Mouse (Mus musculus): ENCODE data around the gene Shkbp1. TPM values are rescaled to one million over a fixed set of nuclear protein-coding genes. Genes with fewer than 3 reads are reported as not detected.

The Shkbp1 gene
- 10 to 100 TPM; 18.3 to 19.4 TPM for total RNA-seq (2021)
- long read RNA-seq, experiment 1, transcript Shkbp1-201 (18 exons, 2,358 nt): major isoform, 30 of 42 reads
- long read RNA-seq, experiment 1, partial matches to known transcripts: 5 of 42 reads
- long read RNA-seq, experiment 1, other reads (novel, unspliced or antisense): 7 of 42 reads
- long read RNA-seq, experiment 2, transcript Shkbp1-201 (18 exons, 2,358 nt): major isoform, 52 of 64 reads
- long read RNA-seq, experiment 2, partial matches to known transcripts: 8 of 64 reads
- long read RNA-seq, experiment 2, other reads (novel, unspliced or antisense): 4 of 64 reads

DNA sequence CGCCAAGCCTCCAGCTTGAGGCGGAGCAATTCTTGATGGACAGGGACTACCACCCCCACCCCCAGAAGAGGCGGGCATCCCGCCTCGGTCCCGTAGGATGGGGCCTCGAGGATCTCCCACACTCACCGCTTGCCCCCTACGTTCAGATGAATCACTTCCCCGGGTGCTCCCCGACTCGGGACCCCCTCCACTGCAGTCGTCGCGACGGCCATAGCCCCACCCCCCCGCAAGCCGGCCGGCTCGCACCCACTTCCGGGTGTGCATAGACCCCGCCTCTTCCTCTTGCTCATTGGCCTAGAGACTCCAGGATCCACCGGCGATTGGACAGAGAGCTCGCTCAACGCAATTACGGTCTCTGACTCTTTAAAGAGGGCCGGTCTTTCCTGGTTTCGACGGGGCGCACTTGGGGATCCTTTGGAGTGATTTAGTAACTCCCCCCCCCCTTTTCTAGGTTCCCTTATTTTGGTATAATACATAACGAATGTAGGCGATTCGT lies at the start of gene Shkbp1:
Gene Shkbp1 (minus strand): TSS at position 275 of the 496 bp plus-strand sequence.
- DNase-seq (ENCODE audit: low spot score in 2 of 2): peak; percentile 76 to 78

DNA sequence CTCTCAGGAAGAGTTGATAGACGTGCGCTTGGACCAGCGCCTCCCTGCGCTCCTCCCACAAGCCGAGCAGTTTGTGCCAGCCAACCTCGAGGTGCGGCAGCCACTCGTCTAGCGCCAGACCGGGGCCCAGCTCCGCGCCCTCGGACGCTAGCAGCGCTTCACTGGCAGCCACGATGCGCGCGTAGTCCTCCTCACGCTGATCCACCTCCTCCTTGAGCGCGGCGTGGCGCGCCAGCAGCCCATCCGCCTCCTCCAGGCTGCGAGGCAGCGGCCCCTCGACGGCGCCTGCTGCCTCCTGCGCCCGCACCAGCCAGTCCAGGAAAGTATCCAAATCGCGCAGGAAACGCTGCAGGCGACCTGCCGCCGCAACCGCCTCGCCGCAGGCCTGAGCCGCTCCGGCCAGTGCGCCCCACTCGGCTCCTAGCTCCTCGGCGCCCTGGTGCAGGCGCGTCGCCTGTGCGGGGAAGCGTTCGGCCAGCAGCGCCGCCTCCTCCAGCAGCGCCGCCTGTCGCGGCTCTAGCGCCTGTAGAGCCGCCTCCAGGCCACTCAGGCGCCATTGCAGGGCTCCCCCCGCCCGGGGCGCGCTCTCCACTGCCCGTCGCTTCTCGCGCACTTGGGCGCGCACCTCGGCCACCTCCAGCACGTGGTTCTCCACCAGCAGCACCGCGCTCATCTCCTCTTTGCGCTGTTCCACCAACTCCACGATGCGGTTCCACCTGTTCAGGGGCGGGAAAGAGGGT lies 48.6 kb upstream of the Shkbp1 start:
- no peak for DNase-seq (ENCODE audit: low spot score in 2 of 2)

DNA sequence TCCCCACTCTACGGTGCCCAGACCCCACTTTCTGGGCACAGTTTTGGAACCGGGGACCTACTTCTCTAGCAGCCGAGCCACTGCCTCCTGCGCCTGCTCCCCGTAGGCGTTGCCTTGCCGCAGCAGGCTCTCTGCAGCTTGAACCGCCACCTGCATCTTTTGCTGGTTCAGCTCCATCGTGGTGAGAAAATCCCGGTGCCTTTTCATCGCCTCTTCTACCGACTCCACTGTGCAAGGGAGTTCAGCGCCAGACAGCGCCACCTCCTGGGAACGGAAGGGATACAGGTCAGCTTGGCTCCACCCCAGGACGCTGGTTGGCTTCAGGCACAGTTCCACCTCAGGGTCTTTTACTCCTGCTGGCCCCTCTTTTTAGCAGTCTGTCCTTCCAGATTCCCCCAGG lies 46.9 kb upstream of the Shkbp1 start:
- peak; percentile 64 to 68 for DNase-seq (ENCODE audit: low spot score in 2 of 2)

DNA sequence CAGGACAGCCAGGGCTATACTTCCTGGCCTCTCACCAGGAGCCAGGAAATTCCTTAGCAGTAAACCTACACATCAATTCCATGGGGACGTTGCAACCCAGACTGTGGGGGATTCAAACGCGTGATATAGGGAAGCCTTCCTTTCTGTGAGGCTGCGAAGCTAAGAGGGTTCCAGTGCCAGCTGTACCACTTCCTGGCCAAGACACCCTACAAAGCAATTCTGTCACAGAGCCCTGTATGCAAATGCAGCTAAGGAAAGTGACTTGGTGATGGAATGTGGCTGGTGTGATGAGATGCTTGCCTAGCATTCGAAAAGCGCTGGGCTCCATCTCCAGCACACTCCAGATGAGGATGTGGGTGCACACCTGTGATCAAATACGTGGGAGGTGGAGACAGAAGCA lies 44.7 kb upstream of the Shkbp1 start:
- no peak for DNase-seq (ENCODE audit: low spot score in 2 of 2)

DNA sequence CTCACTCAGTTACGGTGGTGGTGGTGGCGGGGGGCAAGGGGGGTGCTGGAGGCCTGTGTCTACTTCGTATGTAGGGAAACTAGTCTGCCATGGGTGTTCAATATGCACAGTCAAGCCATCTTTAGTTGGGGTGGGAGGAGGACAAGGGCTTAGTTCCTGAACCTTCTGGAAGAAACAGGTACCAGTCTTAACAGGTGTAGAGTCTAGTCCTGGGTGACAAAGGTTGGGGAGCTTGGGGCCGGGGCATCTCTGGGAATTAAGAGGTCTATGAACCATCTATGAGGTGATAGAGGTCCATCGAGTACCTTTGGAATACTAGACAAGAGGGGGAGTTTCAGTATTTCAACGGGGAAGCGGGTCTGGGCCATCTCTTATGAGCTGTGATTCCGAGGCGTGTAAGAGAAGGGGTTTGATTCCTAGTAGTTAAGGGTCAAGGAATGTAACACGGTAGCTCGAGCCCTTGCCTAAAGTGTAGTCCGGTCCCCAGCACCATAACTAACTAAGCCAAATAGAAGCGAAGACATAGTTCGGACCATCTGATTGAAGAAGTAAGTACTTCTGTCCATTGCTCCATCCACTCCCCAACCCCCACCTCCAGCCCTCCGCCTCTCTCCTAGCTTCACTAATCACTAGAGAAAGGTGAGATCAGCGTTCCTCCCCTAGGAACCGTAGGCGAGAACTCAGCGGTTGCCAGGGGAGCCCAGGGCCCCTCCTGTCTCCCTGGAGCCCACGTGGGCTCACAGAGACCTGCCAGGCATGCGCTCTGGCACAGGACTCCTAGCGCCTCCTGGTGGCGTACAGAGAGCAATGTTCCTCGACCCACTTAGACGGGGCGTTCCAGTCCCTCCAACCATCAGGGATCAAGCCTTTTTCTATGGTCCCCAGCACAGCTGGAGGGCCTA lies 41.5 kb upstream of the Shkbp1 start:
- peak in 1 of 2 experiments; percentile 30 for DNase-seq (ENCODE audit: low spot score in 2 of 2)

DNA sequence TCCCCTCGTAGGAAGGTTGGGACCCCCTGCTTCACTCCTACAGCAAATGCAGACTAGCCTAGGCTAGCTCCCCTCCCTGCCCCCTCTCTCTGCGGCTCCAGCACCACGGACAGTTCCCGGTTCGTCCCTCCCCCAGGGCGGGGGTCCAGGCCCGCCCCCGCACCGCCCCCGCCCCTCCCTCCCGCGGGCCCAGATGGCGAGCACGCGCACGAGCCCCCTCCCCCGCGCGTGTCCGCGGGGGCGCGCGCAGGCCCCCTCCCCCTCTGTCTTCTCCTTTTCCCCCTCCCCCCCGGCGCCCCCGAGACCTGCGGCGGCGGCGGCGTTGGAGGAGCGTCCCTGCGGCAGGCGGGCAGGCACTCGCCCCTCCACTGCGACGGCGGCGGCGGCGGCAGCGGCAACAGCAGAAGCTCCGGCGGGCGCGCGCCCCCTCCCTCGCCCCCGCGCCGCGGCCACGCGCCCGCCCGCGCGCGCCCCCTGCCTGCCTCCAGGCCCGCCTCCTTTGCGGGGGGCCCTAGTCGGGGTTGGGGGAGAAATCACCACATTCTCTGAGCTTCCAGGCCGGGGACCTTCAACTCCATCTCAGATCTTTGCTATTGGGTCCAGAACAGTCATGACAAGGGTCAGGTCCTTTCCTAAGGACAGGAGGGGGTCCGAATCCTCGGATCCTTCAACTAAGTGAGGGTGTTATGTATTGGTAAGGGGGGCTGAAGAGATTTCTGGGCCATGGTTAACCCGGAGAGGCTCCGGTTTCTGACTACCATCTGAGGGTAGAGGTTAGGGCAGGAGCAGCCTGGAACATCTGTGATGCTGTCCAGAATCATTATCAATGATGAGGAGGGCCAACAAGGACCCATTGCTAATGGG lies 40.6 kb upstream of the Shkbp1 start:
- DNase-seq (ENCODE audit: low spot score in 2 of 2): peak in 1 of 2 experiments; percentile 28

DNA sequence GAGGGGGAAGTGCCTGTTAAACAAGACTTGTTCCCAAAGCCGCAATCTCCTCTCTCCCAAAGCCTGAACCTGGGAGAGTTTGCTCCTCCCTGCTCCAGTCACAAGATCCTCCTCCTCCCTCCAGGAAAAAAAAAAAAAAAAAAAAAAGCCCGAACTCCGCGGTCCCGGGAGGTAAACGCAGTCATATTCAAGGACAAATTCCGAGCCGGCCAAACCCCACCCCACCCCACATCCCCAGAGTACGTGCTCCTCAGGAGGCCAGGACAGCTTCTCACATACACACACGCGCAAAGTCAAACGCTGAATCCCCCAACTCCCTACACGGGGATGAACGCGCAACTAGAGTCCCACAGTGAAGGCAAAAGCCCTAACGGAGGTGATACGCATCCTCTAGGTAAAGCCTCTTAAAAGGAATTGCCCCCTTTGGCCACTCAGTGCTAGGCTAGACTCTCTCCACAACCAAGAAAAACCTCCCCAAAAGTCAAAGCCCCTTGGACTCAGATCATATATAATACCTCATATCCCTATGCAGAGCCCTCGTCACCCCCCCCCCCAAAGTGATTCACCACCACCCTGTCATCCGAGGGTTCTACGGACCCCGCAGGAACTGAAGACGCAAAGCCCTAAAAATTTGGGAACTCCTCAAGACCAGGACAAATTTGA lies 39.8 kb upstream of the Shkbp1 start:
- DNase-seq (ENCODE audit: low spot score in 2 of 2): no peak

DNA sequence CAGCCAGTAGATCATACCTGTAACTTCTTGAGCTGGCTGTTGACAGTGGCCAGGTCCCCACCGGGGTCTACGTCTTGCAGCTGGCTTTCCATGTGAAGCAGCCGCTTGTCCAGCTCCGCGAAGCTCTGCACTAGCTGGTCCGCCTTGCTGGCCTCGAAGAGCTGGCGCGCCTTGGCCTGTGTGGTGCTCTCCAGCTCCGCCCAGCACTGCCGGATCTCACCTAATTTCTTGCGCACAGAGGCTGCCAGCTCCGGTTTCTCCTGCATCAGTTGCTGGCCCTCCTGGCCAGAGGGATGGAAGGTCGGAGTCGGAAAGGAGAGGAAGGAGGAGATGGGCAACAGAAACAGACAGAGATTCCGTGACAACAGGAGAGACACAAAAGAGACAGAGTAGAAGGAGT lies 35.6 kb upstream of the Shkbp1 start:
- no peak for DNase-seq (ENCODE audit: low spot score in 2 of 2)

DNA sequence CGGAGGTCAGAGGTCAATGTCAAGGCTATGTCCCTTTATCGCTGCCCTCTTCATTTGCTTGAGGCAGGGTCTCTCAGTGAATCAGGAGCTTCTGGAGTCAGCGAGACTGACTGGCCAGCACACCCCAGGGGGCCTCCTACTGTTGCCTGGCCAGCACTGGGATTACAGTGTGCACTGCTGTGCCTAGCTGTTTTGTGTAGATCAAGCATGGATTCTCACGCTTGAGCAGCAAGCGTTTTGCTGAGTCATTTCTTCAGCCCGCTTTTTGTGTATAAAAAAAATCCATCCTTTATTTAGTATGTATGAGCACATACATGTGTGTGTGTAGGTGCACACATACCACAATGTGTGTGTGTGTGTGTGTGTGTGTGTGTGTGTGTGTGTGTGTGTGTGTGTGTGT lies 33.4 kb upstream of the Shkbp1 start:
- no peak for DNase-seq (ENCODE audit: low spot score in 2 of 2)

DNA sequence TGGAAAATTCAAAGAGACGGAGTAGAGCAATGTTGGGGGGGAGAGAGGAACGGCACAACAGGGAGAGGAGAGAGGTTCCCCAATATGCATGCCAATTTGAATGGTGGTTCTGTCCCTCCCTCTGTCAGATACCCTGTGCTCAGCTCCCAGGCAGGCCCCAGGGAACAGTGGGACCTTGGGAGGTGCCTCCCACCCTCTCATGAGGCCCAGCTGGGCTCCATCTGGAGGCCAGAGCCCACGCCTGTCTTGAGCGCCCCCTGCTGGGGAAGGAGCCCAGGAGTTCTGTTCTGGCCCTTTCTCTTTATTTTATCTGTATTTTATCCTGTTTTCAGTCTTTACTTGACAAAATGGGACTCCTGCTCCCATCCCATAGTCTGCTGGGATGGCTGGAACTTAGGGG lies 28.9 kb upstream of the Shkbp1 start:
- DNase-seq (ENCODE audit: low spot score in 2 of 2): peak; percentile 66 to 75

DNA sequence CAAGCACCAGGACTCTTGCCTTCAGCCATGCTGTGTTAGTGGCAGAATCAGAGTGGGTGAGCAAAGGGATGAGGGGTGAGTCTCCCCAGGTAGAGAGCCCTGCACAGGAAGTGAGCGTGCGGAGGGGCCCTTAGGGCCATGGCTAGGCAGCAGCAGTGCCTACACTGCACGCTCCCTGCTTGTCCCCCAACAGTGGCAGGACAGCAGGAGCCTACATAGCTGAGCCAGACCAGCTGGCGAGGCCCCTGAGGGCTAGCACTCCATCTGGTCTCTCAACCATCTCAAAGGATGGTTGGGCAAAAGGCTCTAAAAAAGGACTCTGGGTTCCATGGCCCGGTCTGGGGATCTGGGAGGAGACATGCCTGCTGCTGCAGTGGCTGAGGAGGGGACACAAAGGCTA lies 28.3 kb upstream of the Shkbp1 start:
- no peak for DNase-seq (ENCODE audit: low spot score in 2 of 2)

DNA sequence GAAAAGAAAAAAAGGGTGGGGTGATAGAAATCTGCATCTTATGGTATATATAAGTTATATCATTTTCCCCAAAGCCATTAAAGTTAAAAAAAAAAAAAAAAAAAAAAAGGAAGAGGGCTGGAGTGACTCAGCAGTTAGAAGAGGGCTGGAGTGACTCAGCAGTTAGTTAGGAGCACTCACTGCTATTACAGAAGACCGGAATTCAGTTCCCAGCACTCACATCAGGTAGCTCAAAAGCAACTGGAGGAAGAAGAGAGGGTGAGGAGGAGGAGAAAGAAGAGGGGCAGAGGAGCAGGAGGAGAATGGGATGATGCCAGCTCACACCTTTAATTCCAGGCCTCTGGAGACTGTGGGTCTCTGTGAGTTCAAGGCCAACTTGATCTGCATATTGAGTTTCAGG lies 27.4 kb upstream of the Shkbp1 start:
- no peak for DNase-seq (ENCODE audit: low spot score in 2 of 2)

DNA sequence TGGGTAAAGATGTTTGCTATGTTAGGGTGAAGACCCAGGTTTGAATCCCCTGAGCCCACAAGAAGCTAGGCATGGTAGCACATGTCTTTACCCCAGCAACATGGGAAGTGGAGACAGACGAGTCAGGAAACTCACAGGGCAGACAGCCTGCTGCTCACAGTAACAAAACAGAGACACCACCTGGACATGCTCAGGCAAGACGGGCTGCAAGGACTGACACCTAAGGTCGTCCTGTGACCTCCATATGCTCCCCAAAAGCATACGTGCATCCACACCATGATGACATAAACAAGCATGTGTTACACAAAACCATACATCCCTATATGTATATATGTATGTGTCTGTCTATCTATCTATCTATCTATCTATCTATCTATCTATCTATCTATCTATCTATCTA lies 25.7 kb upstream of the Shkbp1 start:
- DNase-seq (ENCODE audit: low spot score in 2 of 2): no peak

DNA sequence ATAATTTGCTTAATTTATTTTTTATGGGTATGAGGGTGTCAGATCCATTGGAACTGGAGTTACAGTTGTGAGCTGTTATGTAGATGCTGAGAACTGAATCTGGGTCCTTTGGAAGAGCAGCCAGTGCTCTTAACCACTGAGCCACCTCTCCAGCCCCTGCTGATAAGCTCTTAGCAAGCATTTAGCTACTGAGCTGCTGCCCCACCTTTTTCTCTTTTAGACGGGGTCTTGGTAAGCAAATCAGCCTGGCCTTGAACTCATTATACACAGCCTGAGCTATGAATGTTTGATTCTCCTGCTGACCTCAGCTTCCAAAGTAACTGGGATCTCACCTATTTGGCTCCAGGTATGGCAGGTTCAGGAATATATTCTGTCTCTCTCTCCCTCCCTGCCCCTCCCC lies 25.2 kb upstream of the Shkbp1 start:
- no peak for DNase-seq (ENCODE audit: low spot score in 2 of 2)

DNA sequence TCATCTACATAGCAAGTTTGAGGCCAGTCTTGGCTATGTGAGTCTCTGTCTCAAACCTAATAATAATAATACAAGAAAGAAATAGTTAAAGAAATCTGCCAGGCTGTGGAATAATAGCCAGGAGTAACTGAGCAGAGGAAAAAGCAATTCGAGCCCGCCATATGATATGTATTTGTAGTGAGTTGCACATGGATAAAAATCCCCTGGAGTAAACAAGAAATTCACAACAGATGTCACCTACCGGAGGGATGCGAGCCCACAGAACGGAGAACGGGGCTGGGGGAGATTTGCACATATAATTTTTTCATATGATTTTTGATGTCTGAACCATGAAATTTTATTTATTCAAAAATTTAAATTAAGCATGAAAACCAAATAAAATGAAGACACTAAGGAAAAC lies 24.0 kb upstream of the Shkbp1 start:
- no peak for DNase-seq (ENCODE audit: low spot score in 2 of 2)

DNA sequence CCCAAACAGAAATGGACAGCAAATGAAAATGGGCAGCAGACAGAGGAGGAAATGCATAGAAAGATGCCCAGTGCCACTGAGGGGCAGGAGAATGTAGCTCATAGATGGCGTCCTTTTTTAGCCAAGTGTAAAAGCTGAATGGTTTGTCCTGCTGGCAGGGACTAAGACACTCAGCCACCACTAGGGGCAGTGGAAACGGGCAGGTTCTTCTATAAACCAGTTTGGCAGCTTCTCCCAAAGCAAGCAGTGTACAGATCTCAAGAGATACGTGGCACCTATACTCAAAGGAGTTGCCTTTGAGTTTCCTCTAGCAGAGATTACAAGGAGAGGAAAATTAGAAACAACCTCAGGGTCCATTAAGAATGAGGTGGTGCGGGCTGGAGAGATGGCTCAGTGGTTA lies 22.6 kb upstream of the Shkbp1 start:
- no peak for DNase-seq (ENCODE audit: low spot score in 2 of 2)

DNA sequence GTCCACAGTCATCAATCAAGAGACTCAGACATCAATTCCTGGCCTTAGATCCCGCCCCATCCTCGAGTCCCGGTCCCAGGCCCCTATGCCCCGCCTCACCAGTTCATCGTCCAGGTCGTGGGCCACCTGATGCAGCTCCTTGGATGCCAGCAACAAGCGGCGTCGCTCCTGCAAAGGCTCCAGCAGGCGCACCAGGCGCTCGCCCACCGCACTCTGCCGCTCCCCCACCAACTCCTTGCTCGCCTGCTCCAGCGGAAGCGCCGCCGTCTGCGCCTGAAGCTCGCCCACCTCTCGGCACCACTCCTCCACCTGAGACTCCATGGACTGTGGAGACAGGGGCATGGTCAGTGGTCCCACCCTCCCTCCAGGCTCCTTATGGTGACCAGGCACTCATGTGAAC lies 19.5 kb upstream of the Shkbp1 start:
- DNase-seq (ENCODE audit: low spot score in 2 of 2): no peak

DNA sequence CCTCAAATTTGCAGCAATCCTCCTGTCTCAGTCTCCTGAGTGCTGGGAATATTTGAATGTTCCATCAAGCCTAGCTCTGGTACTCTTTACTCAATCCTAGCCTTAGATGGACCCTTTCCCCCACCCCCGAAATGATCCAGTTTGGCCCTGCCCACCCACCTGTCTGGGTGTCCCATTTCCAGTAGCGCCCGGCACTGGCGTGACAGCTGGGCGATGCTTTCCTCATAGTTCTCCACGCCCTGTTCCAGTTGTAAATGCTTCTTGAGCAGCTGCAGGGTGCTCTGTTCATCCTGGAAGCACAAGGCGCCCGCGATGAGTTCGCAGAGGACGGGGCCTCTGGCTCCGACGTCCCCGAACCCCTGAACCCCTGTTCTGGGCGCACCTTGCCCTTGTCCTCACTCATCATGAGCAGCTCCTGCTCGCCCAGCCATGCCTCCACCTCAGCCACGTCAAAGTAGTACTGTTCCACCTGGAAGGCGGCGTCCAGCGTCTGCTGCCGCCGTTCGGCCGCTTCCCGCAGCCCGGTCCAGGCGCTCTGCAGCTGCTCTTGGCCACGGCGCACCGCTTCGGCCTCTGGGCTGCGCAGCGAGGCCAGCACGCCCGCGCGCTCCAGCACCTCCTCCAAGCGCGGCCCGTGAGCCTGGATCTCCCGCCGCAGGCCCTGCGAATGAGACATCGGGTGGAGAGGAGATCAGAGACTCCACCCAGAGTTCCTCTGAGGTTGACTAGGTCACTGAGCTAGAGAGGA lies 16.1 kb upstream of the Shkbp1 start:
- no peak for DNase-seq (ENCODE audit: low spot score in 2 of 2)

DNA sequence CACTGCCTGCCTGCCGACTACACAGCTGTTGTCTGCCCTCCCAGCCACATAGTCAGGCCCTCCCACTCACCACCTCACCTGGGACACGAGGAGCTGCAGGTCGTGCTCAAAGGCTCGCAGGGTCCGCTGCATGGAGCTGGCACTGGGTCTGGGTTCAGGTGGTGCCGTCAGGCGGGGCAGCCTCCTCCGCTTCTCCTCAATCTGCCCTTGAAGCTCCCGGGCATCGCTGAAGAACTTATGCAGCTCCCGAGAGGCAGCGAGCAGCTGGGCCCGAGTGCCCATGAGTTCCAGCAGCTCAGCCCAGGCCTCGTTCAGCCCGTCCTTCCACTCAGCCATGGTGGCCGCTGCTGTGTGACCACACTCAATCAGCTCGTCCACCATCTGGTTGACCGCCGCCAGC lies 13.3 kb upstream of the Shkbp1 start:
- no peak for DNase-seq (ENCODE audit: low spot score in 2 of 2)

All from adrenal gland, adult 18-20 months (tissue).